Mouse (Mus musculus) hindbrain, postnatal 0 days (tissue): Measurements from ENCODE around the gene Olfr1441. TPM values are rescaled to one million over a fixed set of nuclear protein-coding genes. Genes with fewer than 3 reads are reported as not detected.

Experiments
- ATAC-seq: fragments of 200-750 bp; cut with Nextera tagmentation; 2 replicates; pipeline ENCODE4 v1.8.0; 2017; ENCODE audit warnings: mild to moderate bottlenecking, moderate TSS enrichment, moderate library complexity
- DNase-seq: peaks from one replicate; pipeline ENCODE4 v3.0.0-alpha.2; 2015; ENCODE audit warnings: low spot score
- H3K27ac ChIP-seq: fragments of 300-500 bp; sonication (generic); 2 replicates; pipeline ENCODE4 v1.5.1; 2014; ENCODE audit warnings: mild to moderate bottlenecking
- H3K27me3 ChIP-seq: fragments of 300-500 bp; sonication (generic); 2 replicates; pipeline ENCODE4 v1.6.1; 2014; ENCODE audit warnings: low read length, mixed read lengths; ENCODE audit not compliant: insufficient read depth
- H3K36me3 ChIP-seq: fragments of 300-500 bp; sonication (generic); 2 replicates; pipeline ENCODE4 v1.6.1; 2014; ENCODE audit warnings: low read length, mixed read lengths; ENCODE audit not compliant: insufficient read depth
- H3K4me1 ChIP-seq: fragments of 300-500 bp; sonication (generic); 2 replicates; pipeline ENCODE4 v1.6.1; 2014; ENCODE audit warnings: antibody characterized with exemption, low read length, mixed read lengths; ENCODE audit not compliant: insufficient read depth
- H3K4me2 ChIP-seq: fragments of 300-500 bp; sonication (generic); 2 replicates; pipeline ENCODE4 v1.6.1; 2014; ENCODE audit warnings: low read depth, mild to moderate bottlenecking, low read length, moderate library complexity, mixed read lengths
- H3K4me3 ChIP-seq: fragments of 300-500 bp; sonication (generic); 2 replicates; pipeline ENCODE4 v1.5.1; 2014; ENCODE audit warnings: low read length
- H3K9ac ChIP-seq: fragments of 300-500 bp; sonication (generic); replicated peaks from 2 replicates; pipeline ENCODE4 v1.6.1; 2014; ENCODE audit warnings: mild to moderate bottlenecking, low read length, moderate library complexity, mixed read lengths
- H3K9me3 ChIP-seq: fragments of 300-500 bp; sonication (generic); 2 replicates; pipeline ENCODE4 v1.6.1; 2016; ENCODE audit warnings: low read length, mixed read lengths
- CTCF ChIP-seq: IDR thresholded peaks from 2 replicates; pipeline ENCODE4 v1.5.1; 2016; ENCODE audit warnings: antibody characterized with exemption, control low read depth, low read depth
- WGBS: fragments of 180-500 bp; shearing (Covaris S2); extraction: QIAGEN DNeasy Blood & Tissue Kit; methylation state at CpG from one replicate; pipeline ENCODE4 v1.1.7; 2014; 5-methylcytosine and 5-hydroxymethylcytosine counted together
- polyA plus RNA-seq: library from polyadenylated mRNA; unstranded; fragments of >200 nt; fragmentation: Nextera tagmentation; extraction: Ambion mirVana; gene quantifications from 2 replicates; pipeline ENCODE4 v1.2.1, GENCODE M21; 2015
- total RNA-seq: library from RNA; depleted of rRNA; stranded (reverse); fragments of >200 nt; gene quantifications from 2 replicates; pipeline ENCODE4 v1.2.3, GENCODE M21; 2014

Gene Olfr1441
- total and polyA plus RNA-seq, 2 experiments from 2014 or later, result not detected

DNA sequence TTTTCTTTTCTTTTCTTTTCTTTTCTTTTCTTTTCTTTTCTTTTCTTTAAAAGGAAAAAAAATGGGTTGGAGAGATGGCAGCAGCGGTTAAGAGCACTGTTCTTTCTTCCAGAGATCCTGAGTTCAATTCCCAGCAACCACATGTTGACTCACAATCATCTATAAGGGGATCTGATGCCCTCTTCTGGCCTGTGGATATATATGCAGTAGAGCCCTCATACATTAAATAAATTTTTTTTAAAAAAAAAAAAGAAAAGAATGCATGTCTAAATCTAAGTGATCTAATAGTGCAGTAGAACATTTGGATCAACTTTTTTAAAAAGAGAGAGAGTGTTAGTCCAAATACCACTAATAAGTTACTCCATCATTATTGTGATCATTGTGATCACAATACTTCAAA is 4.4 kb downstream of the Olfr1441 start:
- Histone ChIP-seq H3K27me3 (no peaks in the 10 kb centered on the region), H3K9me3 (no peaks in the 10 kb centered on the region), H3K9ac (no peak overlapping the region), H3K4me2 (no peak overlapping the region), H3K27ac (no peak overlapping the region), H3K4me3 (no peak overlapping the region), H3K4me1 (no peaks in the 10 kb centered on the region), H3K36me3 (no peaks in the 10 kb centered on the region)
- ATAC-seq, result no peak
- DNase-seq, result no peak
- WGBS, result 86% methylated on average over 1 of the region's 1 CpGs
- TF ChIP-seq CTCF, result no peak

DNA sequence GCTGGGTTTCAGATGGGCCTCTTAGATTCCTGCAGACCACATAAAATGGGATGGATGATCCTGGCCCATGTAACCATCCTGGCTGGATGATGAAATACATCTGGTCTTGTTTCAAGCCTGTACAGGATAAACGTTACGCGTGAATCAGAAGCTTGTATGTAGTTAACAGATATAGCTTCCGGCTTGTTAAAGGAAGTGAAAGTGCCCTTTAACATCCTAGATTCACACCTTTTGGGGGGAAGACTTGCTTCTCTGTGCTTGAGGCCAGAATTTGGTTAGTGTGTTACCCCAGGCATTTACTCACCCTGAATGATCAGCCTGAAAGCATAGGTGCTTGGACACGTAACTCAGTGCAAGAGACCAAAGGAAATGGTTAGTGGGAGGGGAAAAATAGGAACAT is 9.9 kb downstream of the Olfr1441 start:
- H3K9ac ChIP-seq, result no peak overlapping the region
- H3K36me3 ChIP-seq, result no peaks in the 10 kb centered on the region
- no peaks in the 10 kb centered on the region for H3K9me3 ChIP-seq
- no peak overlapping the region for H3K4me2 ChIP-seq
- TF ChIP-seq CTCF, result no peak
- H3K4me3 ChIP-seq, result no peak overlapping the region
- DNase-seq (no peak), ATAC-seq (no peak)
- no peaks in the 10 kb centered on the region for H3K4me1 ChIP-seq
- H3K27me3 ChIP-seq, result no peaks in the 10 kb centered on the region
- WGBS, result 88% methylated on average over 5 of the region's 5 CpGs
- H3K27ac ChIP-seq, result no peak overlapping the region

DNA sequence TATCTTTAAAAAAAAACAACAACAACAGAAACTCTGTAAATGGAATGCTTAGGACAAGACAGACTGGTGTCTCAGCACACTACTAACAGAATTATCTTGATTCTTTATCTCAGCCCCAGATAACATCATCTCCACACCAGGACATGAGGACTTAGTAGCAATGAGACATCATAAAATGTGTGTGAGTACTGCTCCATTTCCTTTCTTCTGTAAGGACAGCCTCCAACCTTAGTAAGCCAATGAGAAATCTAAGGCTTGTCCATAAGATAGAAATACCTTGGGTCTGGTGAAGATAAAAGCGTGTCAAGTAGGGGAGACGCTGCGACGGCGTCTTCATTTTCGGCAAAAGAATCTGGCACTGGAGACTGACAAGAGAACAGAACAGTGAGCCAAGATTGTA is 10.4 kb downstream of the Olfr1441 start, which contains the start of gene Pfpl:
TSS of gene Pfpl (plus strand) at position 301 of the 400 bp plus-strand sequence.
- WGBS, result 96% methylated on average over 6 of the region's 6 CpGs
- no peak within 1 kb of the TSS for H3K9ac ChIP-seq

DNA sequence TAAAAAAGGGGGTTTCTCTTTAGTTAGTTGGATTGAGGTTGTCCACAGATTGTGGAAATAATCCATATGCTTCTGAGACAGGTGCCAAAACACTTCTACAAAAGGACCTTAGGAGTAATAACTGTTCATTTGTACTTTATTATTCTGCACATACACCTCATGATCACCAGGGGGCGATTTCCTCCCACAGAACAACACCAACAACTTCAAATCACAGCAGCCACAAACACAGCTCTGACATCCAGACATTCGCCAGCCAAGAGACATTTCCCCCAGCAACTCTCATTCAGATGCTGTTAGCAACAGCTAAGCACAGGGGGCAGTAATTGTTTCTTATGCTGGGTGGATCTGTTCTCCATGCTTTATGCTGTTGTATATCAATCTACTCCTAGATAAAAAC is 15.8 kb downstream of the Olfr1441 start:
- H3K9ac ChIP-seq, result no peak overlapping the region
- WGBS, result 6% methylated on average over 2 of the region's 2 CpGs
- no peak overlapping the region for H3K4me3 ChIP-seq
- peak; percentile 62 for DNase-seq
- ATAC-seq, result peak; percentile 76
- H3K27ac ChIP-seq, result no peak overlapping the region
- H3K4me2 ChIP-seq, result no peak overlapping the region
- TF ChIP-seq CTCF, result peak; percentile 70
- no peaks in the 10 kb centered on the region for H3K9me3 ChIP-seq
- H3K36me3 ChIP-seq, result no peaks in the 10 kb centered on the region
- H3K27me3 ChIP-seq, result no peaks in the 10 kb centered on the region
- no peaks in the 10 kb centered on the region for H3K4me1 ChIP-seq

More for the DNA sequence above, 10.4 kb downstream of the Olfr1441 start, which contains the start of gene Pfpl:
- Histone ChIP-seq H3K36me3 (no peaks in the 10 kb centered on the region), H3K4me2 (no peak within 1 kb of the TSS), H3K4me1 (no peaks in the 10 kb centered on the region), H3K9me3 (no peaks in the 10 kb centered on the region), H3K4me3 (no peak within 1 kb of the TSS), H3K27me3 (no peaks in the 10 kb centered on the region), H3K27ac (no peak within 1 kb of the TSS)
- DNase-seq (no peak), ATAC-seq (no peak)
- TF ChIP-seq CTCF, result no peak

DNA sequence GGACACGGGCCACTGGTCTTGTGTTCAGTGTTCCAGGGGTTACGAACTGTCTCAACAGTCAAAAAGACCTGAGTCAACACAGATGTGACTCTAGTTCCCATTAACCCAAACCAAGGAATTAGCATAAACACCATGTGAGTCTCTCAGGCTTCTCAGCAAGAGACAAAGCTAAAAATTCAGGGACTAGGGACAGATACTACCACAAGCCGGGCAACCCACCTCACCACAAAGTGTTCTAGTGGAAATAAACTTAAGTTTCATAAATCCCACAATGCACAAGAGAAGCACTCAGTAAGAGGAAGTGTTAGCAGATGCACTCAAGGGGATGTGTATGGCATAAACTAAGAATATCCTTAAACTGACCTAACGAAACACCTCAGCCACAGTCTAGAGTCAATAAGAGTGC is 17.8 kb downstream of the Olfr1441 start:
- 83% methylated on average over 4 of the region's 4 CpGs for WGBS
- Histone ChIP-seq H3K9me3 (no peaks in the 10 kb centered on the region), H3K9ac (no peak overlapping the region), H3K4me3 (no peak overlapping the region), H3K36me3 (no peaks in the 10 kb centered on the region), H3K4me1 (no peaks in the 10 kb centered on the region), H3K27me3 (no peaks in the 10 kb centered on the region), H3K27ac (no peak overlapping the region), H3K4me2 (no peak overlapping the region)
- DNase-seq (no peak), ATAC-seq (no peak)
- no peak for TF ChIP-seq CTCF

DNA sequence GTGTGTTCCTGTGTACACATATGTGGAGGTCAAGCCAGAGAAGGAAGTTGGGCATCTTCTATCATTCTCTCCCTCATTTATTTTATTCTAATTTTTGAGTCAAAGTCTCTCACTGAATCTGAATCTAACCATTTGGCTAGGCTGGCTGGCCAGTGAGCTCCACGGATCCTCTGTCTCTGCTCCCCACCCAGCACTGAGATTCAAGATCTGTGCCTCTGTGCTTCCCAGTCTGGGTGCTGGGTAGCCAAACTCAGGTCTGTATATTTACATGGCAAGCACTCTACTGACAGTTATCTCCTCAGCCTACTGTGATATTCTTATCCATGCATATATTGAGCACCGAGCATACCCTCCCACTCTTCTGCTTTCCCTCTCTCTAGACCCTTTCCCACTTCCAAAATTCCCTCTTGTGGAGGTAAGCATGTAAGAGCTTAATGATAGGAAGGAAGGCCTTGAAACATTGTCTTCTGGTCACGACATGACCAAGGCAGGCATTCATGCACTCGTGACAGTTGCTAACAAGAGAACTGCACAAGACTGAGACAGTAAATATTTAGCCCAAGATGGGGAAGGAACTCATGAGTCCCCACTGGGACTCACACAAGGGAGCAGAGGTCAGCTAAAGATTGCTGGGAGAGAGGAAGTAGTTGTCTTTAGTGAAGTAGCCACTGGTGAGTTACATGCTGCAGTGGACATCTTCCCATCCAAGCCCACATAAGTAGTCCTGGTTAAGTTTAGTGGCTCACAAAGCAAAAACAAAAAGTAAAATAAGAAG is 18.7 kb downstream of the Olfr1441 start:
- Histone ChIP-seq H3K4me1 (no peaks in the 10 kb centered on the region), H3K9me3 (no peaks in the 10 kb centered on the region), H3K9ac (no peak overlapping the region), H3K4me2 (no peak overlapping the region), H3K36me3 (no peaks in the 10 kb centered on the region), H3K27ac (no peak overlapping the region), H3K4me3 (no peak overlapping the region), H3K27me3 (no peaks in the 10 kb centered on the region)
- TF ChIP-seq CTCF, result no peak
- ATAC-seq (no peak), DNase-seq (no peak)
- WGBS, result 83% methylated on average over 4 of the region's 4 CpGs

DNA sequence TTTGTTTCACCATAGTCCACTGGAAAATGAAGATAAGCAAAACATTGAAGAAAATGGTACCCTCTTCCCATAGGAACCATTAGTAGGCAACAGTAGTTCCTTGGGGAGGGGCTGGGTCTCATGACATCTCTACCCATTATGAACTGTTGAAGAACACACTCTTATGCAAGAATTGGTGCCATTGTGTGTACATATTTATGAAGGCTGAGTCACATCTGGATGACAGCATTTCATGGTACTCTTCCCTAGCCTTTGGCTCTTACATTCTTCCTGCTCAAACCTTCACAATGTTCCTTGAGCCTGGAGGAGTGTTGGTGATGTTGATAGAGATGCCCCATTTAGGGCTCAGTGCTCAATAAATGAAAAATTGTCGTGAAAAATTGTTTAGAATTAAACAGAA is 22.3 kb downstream of the Olfr1441 start:
- Histone ChIP-seq H3K27me3 (no peaks in the 10 kb centered on the region), H3K4me1 (no peaks in the 10 kb centered on the region), H3K4me2 (no peak overlapping the region), H3K4me3 (no peak overlapping the region), H3K9me3 (no peaks in the 10 kb centered on the region), H3K9ac (no peak overlapping the region), H3K36me3 (no peaks in the 10 kb centered on the region), H3K27ac (no peak overlapping the region)
- ATAC-seq, result no peak
- WGBS, result 54% methylated on average over 1 of the region's 1 CpGs
- no peak for DNase-seq
- no peak for TF ChIP-seq CTCF
